Mouse (Mus musculus): ENCODE data around the gene Knstrn. TPM values are rescaled to one million over a fixed set of nuclear protein-coding genes. Genes with fewer than 3 reads are reported as not detected.

Knstrn gene
- total and polyA plus RNA-seq, 3 experiments: 0.65 to 2.1 (median 1.8) TPM

DNA sequence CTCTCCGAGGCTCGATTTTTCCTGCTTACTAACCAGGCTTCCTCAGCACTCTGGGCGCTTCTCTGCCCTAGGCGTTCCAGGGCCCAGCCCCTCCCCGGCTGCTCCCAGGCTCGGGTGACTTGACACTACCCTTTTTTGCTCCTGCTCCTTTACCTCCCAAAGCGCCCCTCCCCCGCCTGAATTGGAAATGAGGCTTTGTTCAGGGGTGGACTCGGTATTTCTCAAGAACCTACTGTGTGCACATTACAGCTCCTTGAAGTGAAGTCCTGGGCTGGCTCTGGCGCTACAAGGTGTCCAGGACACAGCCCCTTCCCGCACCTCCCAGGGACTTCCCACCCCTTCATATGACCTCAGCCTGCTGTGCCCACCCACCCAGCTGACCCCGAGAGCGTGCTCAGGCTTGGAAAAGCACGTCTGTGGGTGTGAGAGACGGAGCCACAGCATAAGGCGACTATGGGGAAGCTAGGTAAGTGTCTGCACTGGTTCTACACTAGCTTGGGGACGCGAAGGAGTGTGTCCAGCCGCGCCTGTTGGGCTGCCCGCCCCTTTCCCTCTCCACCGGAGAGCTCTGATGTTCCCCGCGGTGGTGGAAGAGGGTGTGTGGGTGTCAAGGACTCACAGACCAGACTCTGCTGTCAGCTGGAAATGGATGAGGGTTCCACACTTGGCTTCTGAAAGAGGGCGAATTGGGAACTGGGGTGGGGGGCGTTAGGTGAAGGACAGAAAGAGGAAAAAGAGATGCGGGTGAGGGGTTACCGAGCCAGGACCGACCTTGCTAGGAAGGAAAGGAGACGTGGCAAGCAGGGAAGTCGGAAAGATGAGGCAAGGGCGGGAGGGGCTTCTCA lies 86.4 kb downstream of the Knstrn start, which contains the start of gene Bahd1:
TSS of gene Bahd1 (plus strand) at position 397 of the 845 bp plus-strand sequence.
- DNase-seq: peak; percentile 76

DNA sequence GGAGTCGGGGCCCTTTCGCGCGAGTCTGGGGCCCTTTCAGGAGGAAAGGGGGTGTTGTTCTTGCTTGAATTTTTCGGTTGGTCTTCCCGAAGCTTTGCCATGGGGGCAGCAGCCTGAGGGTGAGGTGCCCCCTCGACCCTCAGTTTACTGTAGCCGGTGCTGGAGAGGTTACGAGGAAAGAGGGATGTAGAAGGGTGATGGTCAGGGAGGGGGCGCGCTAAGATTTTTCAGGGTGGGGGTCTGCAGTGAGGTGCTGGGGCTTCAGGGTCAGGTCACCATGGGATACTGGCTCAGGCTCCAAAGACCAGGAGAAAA lies 87.0 kb downstream of the Knstrn start:
- DNase-seq: no peak

DNA sequence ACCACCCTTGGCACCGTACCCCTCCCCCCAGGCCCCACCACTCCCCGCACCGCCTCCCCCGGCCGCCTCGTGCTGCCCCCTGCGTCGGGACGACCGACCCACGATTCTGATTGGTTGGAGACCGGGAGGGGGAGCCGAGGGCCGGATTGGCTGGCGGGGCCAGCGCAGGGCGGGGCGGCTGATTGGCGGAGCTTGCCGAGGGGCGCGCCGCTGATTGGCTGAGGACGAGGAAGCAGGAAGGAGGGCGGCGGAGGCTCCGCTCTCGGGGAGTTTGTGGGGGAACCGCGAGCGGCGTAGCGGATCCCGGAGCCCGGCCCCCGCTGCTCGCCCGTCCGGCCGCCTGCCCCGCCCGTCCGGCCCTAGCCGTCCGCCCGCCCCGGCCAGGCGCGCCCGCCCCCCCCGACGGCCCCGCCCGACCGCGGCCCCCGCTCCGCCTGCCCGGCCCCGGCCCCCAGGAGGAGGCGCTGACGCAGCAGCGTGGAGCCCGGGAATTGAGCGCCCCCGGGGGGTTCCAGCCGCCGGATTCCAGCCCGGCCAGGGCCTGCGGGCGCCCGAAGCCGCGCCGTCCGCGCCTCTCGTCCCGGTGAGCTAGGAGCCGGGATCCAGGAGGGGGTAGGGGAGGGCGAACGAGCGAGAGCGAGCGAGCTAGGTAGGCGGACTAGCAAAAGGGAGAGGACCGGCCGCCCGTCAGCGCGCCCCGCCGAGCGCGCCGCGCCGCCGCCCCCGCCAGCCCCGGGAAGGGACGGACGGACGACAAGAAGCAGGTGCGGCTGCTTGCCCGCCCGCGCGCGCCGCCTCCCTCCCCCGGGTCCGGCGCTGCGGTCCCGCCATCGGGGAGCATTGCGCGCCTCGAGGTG lies 87.6 kb downstream of the Knstrn start:
- DNase-seq: peak; percentile 99

DNA sequence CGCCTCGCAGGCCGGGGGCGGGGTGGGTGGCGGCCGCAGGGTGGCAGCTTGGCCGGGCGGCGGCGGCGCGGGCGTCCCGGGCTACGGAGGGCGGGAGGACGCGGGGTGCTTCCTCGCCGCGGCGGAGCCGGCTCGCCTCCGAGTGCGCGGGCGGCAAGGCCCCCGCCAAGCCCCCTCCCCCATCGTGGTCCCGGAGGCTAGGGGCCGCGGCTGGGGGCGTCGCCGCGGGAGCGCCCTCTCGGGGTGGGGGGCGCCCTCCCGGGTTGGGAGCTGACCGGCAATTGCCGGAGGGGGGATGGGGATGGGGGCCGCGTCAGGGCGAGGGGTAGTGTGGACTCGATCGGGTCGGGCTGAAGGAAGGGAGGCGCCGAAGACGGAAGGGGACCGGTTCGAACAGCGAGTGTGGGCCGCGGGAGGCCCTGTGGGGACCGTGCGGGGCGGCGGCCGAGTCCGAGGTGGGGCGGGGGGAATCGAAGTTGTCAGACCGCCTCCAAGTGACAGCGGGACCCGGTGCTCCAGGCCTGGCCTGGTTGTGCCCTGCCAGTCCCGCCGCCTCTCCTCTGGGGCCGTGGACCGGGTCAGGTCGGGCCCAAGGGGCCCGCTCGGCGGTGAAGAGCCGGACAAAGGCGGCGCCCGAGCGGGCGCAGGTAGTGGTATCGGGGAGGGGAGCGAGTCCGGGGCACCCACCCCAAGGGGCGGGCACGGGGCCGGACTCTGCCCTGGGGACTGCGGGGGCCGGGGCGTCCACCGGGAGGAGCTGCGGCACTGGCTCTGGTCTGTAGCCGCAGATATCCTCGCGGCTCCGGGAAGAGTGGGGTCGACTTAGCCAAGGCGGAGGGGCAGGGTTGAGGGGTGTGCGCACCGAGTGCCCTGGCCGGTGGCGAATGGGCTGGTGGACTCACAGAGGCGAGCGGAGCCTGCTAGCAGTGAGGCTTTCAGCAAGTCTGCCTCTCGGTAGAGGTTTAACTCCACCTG lies 88.5 kb downstream of the Knstrn start:
- DNase-seq: peak; percentile 85

DNA sequence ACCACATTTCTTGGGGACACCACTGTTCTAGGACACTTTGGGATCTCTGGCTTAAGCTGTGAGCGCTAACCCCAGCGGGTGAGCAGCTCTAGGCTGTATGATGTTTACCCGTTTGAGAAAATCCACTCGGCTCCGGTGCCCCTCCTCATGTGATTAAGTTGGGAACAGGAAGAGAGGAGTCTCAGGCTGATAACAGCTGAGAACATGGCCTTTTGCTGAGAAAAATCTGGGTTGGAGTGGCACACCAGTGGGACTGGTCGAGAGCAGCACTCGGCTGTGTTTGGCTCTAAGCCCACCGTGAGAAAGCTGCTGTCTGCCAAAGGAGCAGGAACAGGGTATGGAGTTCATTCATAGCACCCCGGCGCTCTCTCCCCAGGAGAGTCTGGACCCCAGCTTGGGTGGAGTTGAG lies 89.5 kb downstream of the Knstrn start:
- no peak for DNase-seq

Other genes starting within 250 kb of the Knstrn start
- 1 to 10 TPM; 2.8 to 4.6 TPM for gene Bub1b, start 215.8 kb upstream of the Knstrn start, total RNA-seq (2021)
- gene Bub1b, start 215.8 kb upstream of the Knstrn start, polyA plus RNA-seq (2012; rRNA removed): 1.0 and 1.1 TPM in 2 replicates
- 10 to 100 TPM; 12.0 to 22.5 TPM for gene Pak6, start 150.7 kb upstream of the Knstrn start, total RNA-seq (2021)
- 35.3 and 38.7 TPM in 2 replicates for gene Pak6, start 150.7 kb upstream of the Knstrn start, polyA plus RNA-seq (2012; rRNA removed)
- under 1 TPM; 0.14 to 0.35 TPM for gene Ankrd63, start 110.0 kb upstream of the Knstrn start, total RNA-seq (2021)
- 0.26 and 0.29 TPM in 2 replicates for gene Ankrd63, start 110.0 kb upstream of the Knstrn start, polyA plus RNA-seq (2012; rRNA removed)
- gene Plcb2, start 85.6 kb upstream of the Knstrn start, total RNA-seq (2021): 1 to 10 TPM; 1.6 to 2.4 TPM
- gene Plcb2, start 85.6 kb upstream of the Knstrn start, polyA plus RNA-seq (2012; rRNA removed): 0.97 and 1.4 TPM in 2 replicates
- 10 to 100 TPM; 30.0 to 45.0 TPM for gene Inafm2, start 68.2 kb upstream of the Knstrn start, total RNA-seq (2021)
- 22.1 and 31.3 TPM in 2 replicates for gene Inafm2, start 68.2 kb upstream of the Knstrn start, polyA plus RNA-seq (2012; rRNA removed)
- 10 to 100 TPM in 1 of 2 experiments, 1 to 10 TPM in 1; 3.3 to 13.9 TPM for gene Ccdc9b, start 51.3 kb upstream of the Knstrn start, total RNA-seq (2021)
- 4.0 and 5.3 TPM in 2 replicates for gene Ccdc9b, start 51.3 kb upstream of the Knstrn start, polyA plus RNA-seq (2012; rRNA removed)
- gene Phgr1, start 41.2 kb upstream of the Knstrn start, total RNA-seq (2021): not detected
- 0.83 TPM in 1 of 2 replicates, not detected in the other for gene Phgr1, start 41.2 kb upstream of the Knstrn start, polyA plus RNA-seq (2012; rRNA removed)
- 10 to 100 TPM; 27.0 to 38.5 TPM for gene Disp2, start 34.3 kb upstream of the Knstrn start, total RNA-seq (2021)
- 25.9 and 27.7 TPM in 2 replicates for gene Disp2, start 34.3 kb upstream of the Knstrn start, polyA plus RNA-seq (2012; rRNA removed)
- gene Ivd, start 48.0 kb downstream of the Knstrn start, total RNA-seq (2021): 100 to 1,000 TPM; 245 to 355 TPM
- gene Ivd, start 48.0 kb downstream of the Knstrn start, polyA plus RNA-seq (2012; rRNA removed): 205 and 242 TPM in 2 replicates
- 10 to 100 TPM; 36.5 to 46.0 TPM for gene Bahd1, start 86.4 kb downstream of the Knstrn start, total RNA-seq (2021)
- gene Bahd1, start 86.4 kb downstream of the Knstrn start, polyA plus RNA-seq (2012; rRNA removed): 59.5 and 60.3 TPM in 2 replicates
- 10 to 100 TPM in 1 of 2 experiments, 1 to 10 TPM in 1; 7.8 to 15.7 TPM for gene Chst14, start 112.5 kb downstream of the Knstrn start, total RNA-seq (2021)
- 21.6 and 22.0 TPM in 2 replicates for gene Chst14, start 112.5 kb downstream of the Knstrn start, polyA plus RNA-seq (2012; rRNA removed)
- 10 to 100 TPM; 13.1 to 21.5 TPM for gene Ccdc32, start 215.4 kb downstream of the Knstrn start, total RNA-seq (2021)
- gene Ccdc32, start 215.4 kb downstream of the Knstrn start, polyA plus RNA-seq (2012; rRNA removed): 3.3 and 3.8 TPM in 2 replicates
- gene Rpusd2, start 220.8 kb downstream of the Knstrn start, total RNA-seq (2021): 1 to 10 TPM; 4.1 to 5.5 TPM
- 3.2 and 3.5 TPM in 2 replicates for gene Rpusd2, start 220.8 kb downstream of the Knstrn start, polyA plus RNA-seq (2012; rRNA removed)
- 1 to 10 TPM in 1 of 2 experiments, under 1 TPM in 1; 0.59 to 1.4 TPM for gene Knl1, start 233.1 kb downstream of the Knstrn start, total RNA-seq (2021)
- gene Knl1, start 233.1 kb downstream of the Knstrn start, polyA plus RNA-seq (2012; rRNA removed): 0.06 and 0.08 TPM in 2 replicates